Mouse (Mus musculus) limb, embryonic 11.5 days (tissue): Measurements from ENCODE around the gene Wdr4. TPM values are rescaled to one million over a fixed set of nuclear protein-coding genes. Genes with fewer than 3 reads are reported as not detected.
A peak's percentile ranks its signal among the peaks of the same experiment; 100 is the strongest.

Experiments
- ATAC-seq: fragments of 200-750 bp; cut with Nextera tagmentation; 2 replicates; pipeline ENCODE4 v1.8.0; 2017; ENCODE audit warnings: low read depth; ENCODE audit not compliant: insufficient number of reproducible peaks, low FRiP score, low TSS enrichment
- DNase-seq: peaks from one replicate; pipeline ENCODE4 v3.0.0-alpha.2; 2015; ENCODE audit warnings: low spot score
- H3K27ac ChIP-seq: fragments of 300-500 bp; sonication (generic); replicated peaks from 2 replicates; pipeline ENCODE4 v1.5.1; 2014; ENCODE audit warnings: low read depth, mild to moderate bottlenecking, low read length
- H3K27me3 ChIP-seq: fragments of 300-500 bp; sonication (generic); 2 replicates; pipeline ENCODE4 v1.6.1; 2014; ENCODE audit warnings: mild to moderate bottlenecking, low read length, mixed read lengths; ENCODE audit not compliant: control insufficient read depth, insufficient read depth
- H3K36me3 ChIP-seq: fragments of 300-500 bp; sonication (generic); 2 replicates; pipeline ENCODE4 v1.6.1; 2014; ENCODE audit warnings: mild to moderate bottlenecking, low read length, moderate library complexity, mixed read lengths; ENCODE audit not compliant: control insufficient read depth, insufficient read depth
- H3K4me1 ChIP-seq: fragments of 300-500 bp; sonication (generic); 2 replicates; pipeline ENCODE4 v1.6.1; 2014; ENCODE audit warnings: low read length, mixed read lengths; ENCODE audit not compliant: control insufficient read depth, insufficient read depth
- H3K4me2 ChIP-seq: fragments of 300-500 bp; sonication (generic); 2 replicates; pipeline ENCODE4 v1.6.1; 2014; ENCODE audit warnings: low read depth, mild to moderate bottlenecking, moderate library complexity; ENCODE audit not compliant: severe bottlenecking
- H3K4me3 ChIP-seq: fragments of 300-500 bp; sonication (generic); 2 replicates; pipeline ENCODE4 v1.5.1; 2014; ENCODE audit warnings: low read depth, low read length
- H3K9ac ChIP-seq: fragments of 300-500 bp; sonication (generic); 2 replicates; pipeline ENCODE4 v1.6.1; 2014; ENCODE audit warnings: mild to moderate bottlenecking, low read length
- H3K9me3 ChIP-seq: fragments of 300-500 bp; sonication (generic); 2 replicates; pipeline ENCODE4 v1.6.1; 2016; ENCODE audit warnings: low read length; ENCODE audit not compliant: control insufficient read depth
- WGBS: fragments of 180-500 bp; shearing (Covaris S2); extraction: QIAGEN DNeasy Blood & Tissue Kit; methylation state at CpG from one replicate; pipeline ENCODE4 v1.1.7; 2014; 5-methylcytosine and 5-hydroxymethylcytosine counted together
- polyA plus RNA-seq: library from polyadenylated mRNA; unstranded; fragments of >200 nt; fragmentation: Nextera tagmentation; extraction: Ambion mirVana; gene quantifications from 2 replicates; pipeline ENCODE4 v1.2.1, GENCODE M21; 2014

Gene Wdr4
- polyA plus RNA-seq, 1 experiment from 2014 or later: 43.6 TPM

- DNase-seq (no peak), ATAC-seq (no peak)
- Histone ChIP-seq H3K36me3 (peaks cover 19% of the 10 kb centered on the region), H3K9ac (no peak overlapping the region), H3K4me1 (peaks cover 3% of the 10 kb centered on the region; the same call in 1 of the 2 replicates), H3K27me3 (no peaks in the 10 kb centered on the region), H3K4me2 (no peak overlapping the region), H3K27ac (no peak overlapping the region), H3K9me3 (no peaks in the 10 kb centered on the region), H3K4me3 (no peak overlapping the region)
- WGBS: 98% methylated on average over 3 of the region's 3 CpGs
Measured at GRCm38 (mm10) chr17:31525816-31526215, 6.0 kb upstream of the Wdr4 start.

- H3K27me3 ChIP-seq: no peaks in the 10 kb centered on the region
- H3K27ac ChIP-seq: no peak overlapping the region
- DNase-seq: no peak
- no peak overlapping the region for H3K4me2 ChIP-seq
- no peak overlapping the region for H3K4me3 ChIP-seq
- H3K9ac ChIP-seq: no peak overlapping the region
- no peak for ATAC-seq
- peaks cover 19% of the 10 kb centered on the region for H3K36me3 ChIP-seq
- H3K4me1 ChIP-seq: peaks cover 5% of the 10 kb centered on the region; the same call in 1 of the 2 replicates
- WGBS: 96% methylated on average over 4 of the region's 4 CpGs
- H3K9me3 ChIP-seq: no peaks in the 10 kb centered on the region
Measured at GRCm38 (mm10) chr17:31525114-31525513, 5.3 kb upstream of the Wdr4 start.

- Histone ChIP-seq H3K27ac (no peak overlapping the region), H3K9ac (no peak overlapping the region), H3K36me3 (peaks cover 6% of the 10 kb centered on the region), H3K4me3 (no peak overlapping the region), H3K4me1 (peaks cover 5% of the 10 kb centered on the region; the same call in 1 of the 2 replicates), H3K9me3 (no peaks in the 10 kb centered on the region), H3K27me3 (no peaks in the 10 kb centered on the region), H3K4me2 (no peak overlapping the region)
- ATAC-seq (no peak), DNase-seq (no peak)
- WGBS: 89% methylated on average over 6 of the region's 6 CpGs
Measured at GRCm38 (mm10) chr17:31521948-31522347, 2.2 kb upstream of the Wdr4 start.

GRCm38 (mm10) chr17:31520895-31521294 is 1.1 kb upstream of the Wdr4 start:
- peaks cover 5% of the 10 kb centered on the region for H3K36me3 ChIP-seq
- H3K4me1 ChIP-seq: peaks cover 5% of the 10 kb centered on the region; the same call in 1 of the 2 replicates
- 22% methylated on average over 3 of the region's 3 CpGs for WGBS
- DNase-seq: no peak
- peak overlapping the region; percentile 83 for H3K4me3 ChIP-seq
- peak overlapping the region; percentile 13; the same call in 1 of the 2 replicates for H3K9ac ChIP-seq
- no peaks in the 10 kb centered on the region for H3K9me3 ChIP-seq
- peak overlapping the region; percentile 77 for H3K4me2 ChIP-seq
- ATAC-seq: no peak
- no peak overlapping the region for H3K27ac ChIP-seq
- no peaks in the 10 kb centered on the region for H3K27me3 ChIP-seq

- ATAC-seq: peak; percentile 55; the same call in 1 of the 2 replicates
- peak overlapping the region; percentile 77; the same call in 1 of the 2 replicates for H3K4me2 ChIP-seq
- no peak overlapping the region for H3K27ac ChIP-seq
- no peak for DNase-seq
- H3K9me3 ChIP-seq: no peaks in the 10 kb centered on the region
- WGBS: 2% methylated on average over 7 of the region's 7 CpGs
- peaks cover 5% of the 10 kb centered on the region; the same call in 1 of the 2 replicates for H3K36me3 ChIP-seq
- no peak overlapping the region for H3K9ac ChIP-seq
- H3K4me3 ChIP-seq: peak overlapping the region; percentile 83
- no peaks in the 10 kb centered on the region for H3K27me3 ChIP-seq
- peaks cover 5% of the 10 kb centered on the region; the same call in 1 of the 2 replicates for H3K4me1 ChIP-seq
Measured at GRCm38 (mm10) chr17:31519344-31519945, 335 bp downstream of the Wdr4 start.

GRCm38 (mm10) chr17:31514696-31515095 is 5.1 kb downstream of the Wdr4 start:
- Histone ChIP-seq H3K9ac (no peak overlapping the region), H3K4me1 (no peaks in the 10 kb centered on the region), H3K4me3 (no peak overlapping the region), H3K4me2 (no peak overlapping the region), H3K36me3 (peaks cover 4% of the 10 kb centered on the region), H3K27me3 (no peaks in the 10 kb centered on the region), H3K9me3 (no peaks in the 10 kb centered on the region), H3K27ac (no peak overlapping the region)
- WGBS: 74% methylated on average over 1 of the region's 1 CpGs
- ATAC-seq (no peak), DNase-seq (no peak)

GRCm38 (mm10) chr17:31512593-31512992 is 7.2 kb downstream of the Wdr4 start:
- no peak for ATAC-seq

GRCm38 (mm10) chr17:31511792-31512495 is 7.8 kb downstream of the Wdr4 start:
- H3K4me2 ChIP-seq: peak overlapping the region; percentile 49
- H3K27ac ChIP-seq: peak overlapping the region; percentile 24
- H3K27me3 ChIP-seq: no peaks in the 10 kb centered on the region
- peaks cover 8% of the 10 kb centered on the region for H3K36me3 ChIP-seq
- DNase-seq (peak; percentile 93), ATAC-seq (peak; percentile 94)
- peak overlapping the region; percentile 67 for H3K4me3 ChIP-seq
- under 1% methylated on average over 56 of the region's 56 CpGs for WGBS
- H3K4me1 ChIP-seq: no peaks in the 10 kb centered on the region
- H3K9ac ChIP-seq: peak overlapping the region; percentile 60
- H3K9me3 ChIP-seq: no peaks in the 10 kb centered on the region

More at GRCm38 (mm10) chr17:31512593-31512992, 7.2 kb downstream of the Wdr4 start:
- no peaks in the 10 kb centered on the region for H3K9me3 ChIP-seq
- H3K27ac ChIP-seq: no peak overlapping the region
- H3K9ac ChIP-seq: peak overlapping the region; percentile 60; the same call in 1 of the 2 replicates
- peak overlapping the region; percentile 67 for H3K4me3 ChIP-seq
- peaks cover 4% of the 10 kb centered on the region for H3K36me3 ChIP-seq
- H3K4me1 ChIP-seq: no peaks in the 10 kb centered on the region
- 19% methylated on average over 6 of the region's 6 CpGs for WGBS
- no peaks in the 10 kb centered on the region for H3K27me3 ChIP-seq
- no peak for DNase-seq
- peak overlapping the region; percentile 49 for H3K4me2 ChIP-seq
